Mouse (Mus musculus): ENCODE data around the gene P4hb. TPM values are rescaled to one million over a fixed set of nuclear protein-coding genes. Genes with fewer than 3 reads are reported as not detected.

Gene P4hb
- total and polyA plus RNA-seq, 3 experiments = 563 to 1,152 (median 625) TPM

DNA sequence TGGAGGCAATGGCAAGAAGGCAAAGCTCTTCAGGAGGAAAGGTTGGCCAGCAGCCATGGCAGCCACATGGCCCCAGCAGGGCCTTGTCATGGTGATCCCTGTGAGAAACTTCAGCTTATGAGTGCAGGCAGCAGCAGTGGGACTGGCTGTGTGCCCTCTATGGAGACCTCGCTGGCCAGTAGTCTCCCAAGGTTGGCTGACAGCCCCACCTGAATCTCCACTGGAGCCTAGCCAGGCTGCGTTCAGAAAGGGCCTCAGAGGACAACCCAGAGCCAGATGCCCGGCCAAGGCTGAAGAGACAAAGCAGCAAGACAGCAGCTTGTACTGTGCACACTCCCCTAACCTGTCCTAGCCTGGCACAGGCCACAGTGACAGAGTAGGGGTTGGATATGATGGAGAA is 34.6 kb downstream of the P4hb start:
- H3K9ac ChIP-seq (ENCODE audit: control insufficient read depth, low read depth, low read length, poor library complexity, severe bottlenecking) = no peak overlapping the region
- H3K4me3 ChIP-seq (ENCODE audit: control insufficient read depth in 1 of 2, insufficient read depth in 1 of 2, low read depth in 2 of 2, low read length in 2 of 2) = no peak overlapping the region
- H3K4me1 ChIP-seq (ENCODE audit: control insufficient read depth in 1 of 2, insufficient read depth in 2 of 2, low read length in 2 of 2) = peaks cover 0 to 10% of the 10 kb centered on the region in 2 experiments; a peak in 1 of 4 replicates
- DNase-seq (ENCODE audit: low read depth, low spot score) = no peak
- no peaks in the 10 kb centered on the region for H3K9me3 ChIP-seq (replicated peaks; ENCODE audit: insufficient read depth, low read length)
- H3K79me2 ChIP-seq (ENCODE audit: control insufficient read depth, insufficient read depth, low read length, poor library complexity) = no peaks in the 10 kb centered on the region
- H3K36me3 ChIP-seq (ENCODE audit: control insufficient read depth in 1 of 2, insufficient read depth in 2 of 2, low read length in 2 of 2) = no peaks in the 10 kb centered on the region
- H3K27me3 ChIP-seq (ENCODE audit: control insufficient read depth in 1 of 2, insufficient read depth in 2 of 2, low read length in 2 of 2) = peaks cover 0 to 1% of the 10 kb centered on the region in 2 experiments; a peak in 1 of 4 replicates
- no peak overlapping the region for H3K27ac ChIP-seq (ENCODE audit: control insufficient read depth, low read depth, low read length)
- TF ChIP-seq ZKSCAN1 (IDR thresholded peaks at IDR 0.05; ENCODE audit: low read depth, low read length) = no peak
- no peak for TF ChIP-seq RAD21 (IDR thresholded peaks at IDR 0.05; ENCODE audit: low read depth, low read length)
- no peak for TF ChIP-seq TCF12 (IDR thresholded peaks at IDR 0.05; ENCODE audit: low read depth, low read length)

DNA sequence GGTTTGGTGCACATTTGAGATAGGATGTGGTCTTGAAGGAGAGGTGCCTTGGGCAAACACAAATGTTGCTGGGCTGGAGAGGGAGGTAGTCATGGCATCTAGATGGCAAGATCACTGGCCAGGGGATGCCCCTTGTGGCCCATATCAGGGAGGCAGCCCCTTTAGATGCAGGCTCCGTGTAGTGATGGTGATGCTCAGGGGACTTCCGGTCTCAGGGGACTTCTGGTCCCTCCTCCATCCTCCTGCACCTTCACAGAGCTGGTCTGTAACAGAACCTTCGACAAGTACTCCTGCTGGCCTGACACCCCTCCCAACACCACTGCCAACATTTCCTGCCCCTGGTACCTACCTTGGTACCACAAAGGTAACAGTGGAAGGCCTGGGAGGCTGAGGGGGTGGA is 37.2 kb downstream of the P4hb start:
- no peak overlapping the region for H3K27ac ChIP-seq (ENCODE audit: control insufficient read depth, low read depth, low read length)
- no peak for DNase-seq (ENCODE audit: low read depth, low spot score)
- no peaks in the 10 kb centered on the region for H3K9me3 ChIP-seq (replicated peaks; ENCODE audit: insufficient read depth, low read length)
- H3K9ac ChIP-seq (ENCODE audit: control insufficient read depth, low read depth, low read length, poor library complexity, severe bottlenecking) = no peak overlapping the region
- H3K27me3 ChIP-seq (ENCODE audit: control insufficient read depth in 1 of 2, insufficient read depth in 2 of 2, low read length in 2 of 2) = peaks cover 5 to 10% of the 10 kb centered on the region in 2 experiments; a peak in 2 of 4 replicates
- H3K4me1 ChIP-seq (ENCODE audit: control insufficient read depth in 1 of 2, insufficient read depth in 2 of 2, low read length in 2 of 2) = peaks cover 0 to 10% of the 10 kb centered on the region in 2 experiments; a peak in 1 of 4 replicates
- TF ChIP-seq RCOR1 (IDR thresholded peaks at IDR 0.05; ENCODE audit: low read depth, low read length) (no peak), POLR2A (IDR thresholded peaks at IDR 0.05; ENCODE audit: control insufficient read depth in 1 of 2, insufficient read depth in 1 of 2, low read depth in 1 of 2, low read length in 2 of 2, poor library complexity in 1 of 2) (0 out of 4 replicates have a peak, but pooled peaks of 1 of the 2 experiments have one; percentile 18)
- H3K36me3 ChIP-seq (ENCODE audit: control insufficient read depth in 1 of 2, insufficient read depth in 2 of 2, low read length in 2 of 2) = no peaks in the 10 kb centered on the region
- H3K4me3 ChIP-seq (ENCODE audit: control insufficient read depth in 1 of 2, insufficient read depth in 1 of 2, low read depth in 2 of 2, low read length in 2 of 2) = no peak overlapping the region
- H3K79me2 ChIP-seq (ENCODE audit: control insufficient read depth, insufficient read depth, low read length, poor library complexity) = no peaks in the 10 kb centered on the region

DNA sequence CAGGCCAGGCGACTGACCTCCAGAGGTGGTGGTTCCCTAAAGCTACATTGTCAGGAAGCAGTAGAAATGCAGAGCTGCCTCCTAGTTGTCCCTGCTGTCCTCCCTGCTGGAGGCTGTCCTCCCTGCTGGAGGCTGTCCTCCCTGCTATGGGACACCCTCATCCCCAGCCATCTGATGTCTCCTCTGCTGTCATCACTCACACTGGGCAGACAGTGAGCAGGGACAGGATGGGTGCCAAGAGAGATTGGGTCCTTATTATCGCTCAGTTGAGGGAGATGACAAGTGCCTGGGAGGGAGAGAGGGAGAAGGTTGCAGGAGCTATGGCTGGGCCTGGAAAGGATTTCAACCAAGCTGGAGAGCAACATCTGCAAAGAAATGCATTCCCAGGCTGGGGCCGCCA is 37.9 kb downstream of the P4hb start:
- H3K9me3 ChIP-seq (replicated peaks; ENCODE audit: insufficient read depth, low read length) = no peaks in the 10 kb centered on the region
- H3K27ac ChIP-seq (ENCODE audit: control insufficient read depth, low read depth, low read length) = no peak overlapping the region
- peaks cover 5 to 10% of the 10 kb centered on the region in 2 experiments; a peak in 2 of 4 replicates for H3K27me3 ChIP-seq (ENCODE audit: control insufficient read depth in 1 of 2, insufficient read depth in 2 of 2, low read length in 2 of 2)
- DNase-seq (ENCODE audit: low read depth, low spot score) = no peak
- no peaks in the 10 kb centered on the region for H3K79me2 ChIP-seq (ENCODE audit: control insufficient read depth, insufficient read depth, low read length, poor library complexity)
- H3K4me1 ChIP-seq (ENCODE audit: control insufficient read depth in 1 of 2, insufficient read depth in 2 of 2, low read length in 2 of 2) = peaks cover 0 to 10% of the 10 kb centered on the region in 2 experiments; a peak in 1 of 4 replicates
- no peaks in the 10 kb centered on the region for H3K36me3 ChIP-seq (ENCODE audit: control insufficient read depth in 1 of 2, insufficient read depth in 2 of 2, low read length in 2 of 2)
- H3K4me3 ChIP-seq (ENCODE audit: control insufficient read depth in 1 of 2, insufficient read depth in 1 of 2, low read depth in 2 of 2, low read length in 2 of 2) = no peak overlapping the region
- H3K9ac ChIP-seq (ENCODE audit: control insufficient read depth, low read depth, low read length, poor library complexity, severe bottlenecking) = no peak overlapping the region
- TF ChIP-seq MAFK (IDR thresholded peaks at IDR 0.05; ENCODE audit: borderline replicate concordance, low read depth, low read length) = no peak
- no peak for TF ChIP-seq CHD2 (IDR thresholded peaks at IDR 0.05; ENCODE audit: low read length)
- no peak for TF ChIP-seq ZKSCAN1 (IDR thresholded peaks at IDR 0.05; ENCODE audit: low read depth, low read length)
- TF ChIP-seq CHD1 (IDR thresholded peaks at IDR 0.05; ENCODE audit: low read depth, low read length) = no peak
- TF ChIP-seq POLR2AphosphoS5 (IDR thresholded peaks at IDR 0.05; ENCODE audit: borderline replicate concordance, low read depth, low read length) = no peak
- TF ChIP-seq GABPA (IDR thresholded peaks at IDR 0.05; ENCODE audit: low read depth, low read length) = no peak
- TF ChIP-seq SMC3 (IDR thresholded peaks at IDR 0.05; ENCODE audit: low read depth, low read length) = no peak
- TF ChIP-seq USF1 (IDR thresholded peaks at IDR 0.05; ENCODE audit: low read depth, low read length) = no peak
- no peak for TF ChIP-seq NRF1 (IDR thresholded peaks at IDR 0.05; ENCODE audit: insufficient read depth, low read depth, low read length, poor library complexity, severe bottlenecking)
- TF ChIP-seq GATA1 (IDR thresholded peaks at IDR 0.05; ENCODE audit: low read depth, low read length) = no peak
- TF ChIP-seq ZMIZ1 (IDR thresholded peaks at IDR 0.05; ENCODE audit: low read depth, low read length) = no peak
